In the genomic region with DNA sequence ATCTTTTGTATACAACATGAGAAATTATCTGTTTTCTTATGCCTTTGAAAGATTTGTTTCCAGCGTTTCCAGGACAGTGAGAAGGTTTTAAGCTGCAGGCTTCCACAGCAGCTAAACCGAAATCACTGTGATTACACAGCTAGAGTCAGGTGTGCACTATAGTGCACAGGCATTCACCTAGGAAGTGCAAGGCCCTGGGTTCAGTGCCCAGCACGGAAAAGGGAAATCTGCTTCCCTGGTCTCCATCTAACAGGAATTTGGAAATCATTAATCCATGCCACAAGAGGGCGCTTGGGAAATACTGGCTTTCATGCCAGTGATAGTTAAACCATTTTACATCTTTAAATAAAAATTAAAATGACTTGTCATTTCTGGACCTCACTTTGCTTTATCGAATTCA, we compare ENCODE assay signal across 7 mouse cellular contexts. TPM values are rescaled to one million over a fixed set of nuclear protein-coding genes. Genes with fewer than 3 reads are reported as not detected.
DNase-seq lines count a peak whose midpoint lies in the region; TF ChIP-seq lines count a peak whose summit lies in the region.

No protein-coding gene starts in this region.

- H3K9ac ChIP-seq in CH12.LX (ENCODE audit: insufficient read depth, low read depth) = no peak overlapping the region

- TF ChIP-seq CTCF in CH12.LX (conservative IDR thresholded peaks at IDR 0.05 in 1 of 2, IDR thresholded peaks at IDR 0.05 in 1 of 2; ENCODE audit: low read depth in 2 of 2, low read length in 2 of 2) = peak in 1 of 2 experiments; percentile 42; a peak in 2 of 4 replicates

- H3K36me3 ChIP-seq in CH12.LX (replicated peaks in 1 of 2; ENCODE audit: control insufficient read depth in 1 of 2, insufficient read depth in 1 of 2, low read length in 1 of 2) = no peaks in the 10 kb centered on the region

- peak; percentile 54 for DNase-seq in kidney, adult 9 months
- no peak for DNase-seq in kidney, adult 18-20 months
- DNase-seq in CH12.LX (ENCODE audit: extremely low read depth) (no peak), MN1 (ENCODE audit: low spot score) (peak; percentile 27)
- peak; percentile 34 for DNase-seq in forelimb bud, embryonic 11.5 days (ENCODE audit: low read depth, low spot score)
- DNase-seq in right cerebral cortex, postnatal 14 days = peak; percentile 43
- no peak for DNase-seq in thymus, postnatal 14 days

- no peak; the same call in 1 of the 2 replicates for TF ChIP-seq RAD21 in CH12.LX (IDR thresholded peaks at IDR 0.05; ENCODE audit: low read depth, low read length)

- no peak for TF ChIP-seq EP300 in CH12.LX (IDR thresholded peaks at IDR 0.05; ENCODE audit: low read length)

- H3K9me3 ChIP-seq in CH12.LX (replicated peaks; ENCODE audit: low read length) = no peaks in the 10 kb centered on the region

- H3K4me3 ChIP-seq in CH12.LX (replicated peaks in 1 of 3; ENCODE audit: low read depth in 2 of 3, low read length in 2 of 3, poor library complexity in 1 of 3) = no peak overlapping the region

- in situ Hi-C loops in CH12.LX (cut with MboI; ENCODE audit: low pct_ligation_motif_present, low pct_unique_long_range_greater_than_20kb, low sequenced_read_pairs) = loop anchor here (25.0 kb wide), 1 partner anchor 697 kb away; no protein-coding TSS in a partner anchor

- no peak for TF ChIP-seq POLR2A in CH12.LX (IDR thresholded peaks at IDR 0.05; ENCODE audit: low read depth, low read length)

- H3K4me1 ChIP-seq in CH12.LX (ENCODE audit: control insufficient read depth in 1 of 2, insufficient read depth in 2 of 2) = peaks cover 6 to 11% of the 10 kb centered on the region in 2 experiments; a peak in 2 of 4 replicates

- dilution Hi-C loops in CH12.LX (cut with MboI; ENCODE audit: extremely low pct_ligation_motif_present, extremely low pct_unique_long_range_greater_than_20kb, low sequenced_read_pairs) = no loop called here

- H3K27me3 ChIP-seq in CH12.LX (replicated peaks) = no peaks in the 10 kb centered on the region

- no peaks in the 10 kb centered on the region for H3K79me2 ChIP-seq in CH12.LX (replicated peaks; ENCODE audit: control insufficient read depth, extremely low read depth, insufficient read depth, poor library complexity, severe bottlenecking)

- H3K27ac ChIP-seq in CH12.LX (ENCODE audit: insufficient read depth, low read depth) = no peak overlapping the region

- H3K4me2 ChIP-seq in CH12.LX (ENCODE audit: insufficient read depth, low read depth, poor library complexity, severe bottlenecking) = no peak overlapping the region

TF ChIP-seq in CH12.LX, 34 proteins besides CTCF, POLR2A, EP300 and RAD21:
- TF ChIP-seq PAX5 (IDR thresholded peaks at IDR 0.05; ENCODE audit: low read length) (no peak), SMC3 (IDR thresholded peaks at IDR 0.05; ENCODE audit: low read depth, low read length) (peak; percentile 3; the same call in 1 of the 2 replicates), ZC3H11A (IDR thresholded peaks at IDR 0.05; ENCODE audit: low read depth, low read length) (no peak)

RNA-seq across cellular contexts. Expression of a gene that starts 44.0 kb away (rescaled TPM):
- 7.2 and 8.5 TPM in 2 replicates for total RNA-seq in CH12.LX (2012; rRNA removed)
- total RNA-seq in CH12.LX (2014; rRNA removed) = 7.9 TPM in 2 replicates
- 6.4 and 7.4 TPM in 2 replicates for polyA plus RNA-seq in CH12.LX (2012; ENCODE audit: insufficient read length, low read depth)

Comparison
In these comparisons a context has a peak if more than half of its experiments do, and no peak if none do; other contexts are left out.
1. DNase-seq: peak in kidney, adult 9 months (single experiment), MN1 (single experiment), forelimb bud, embryonic 11.5 days (single experiment) and right cerebral cortex, postnatal 14 days (single experiment); none in kidney, adult 18-20 months (single experiment), CH12.LX (single experiment) and thymus, postnatal 14 days (single experiment).